Mouse (Mus musculus): ENCODE data around the gene Hormad2. TPM values are rescaled to one million over a fixed set of nuclear protein-coding genes. Genes with fewer than 3 reads are reported as not detected.

The Hormad2 gene
- total and polyA plus RNA-seq, 3 experiments = not detected

GRCm38 (mm10) chr11:4319212-4319955 lies 121.5 kb downstream of the Hormad2 start:
- Histone ChIP-seq H3K27me3 (replicated peaks) (no peaks in the 10 kb centered on the region), H3K4me3 (replicated peaks in 1 of 3; ENCODE audit: low read depth in 2 of 3, low read length in 2 of 3, poor library complexity in 1 of 3) (no peak overlapping the region), H3K27ac (ENCODE audit: insufficient read depth, low read depth) (no peak overlapping the region), H3K4me2 (ENCODE audit: insufficient read depth, low read depth, poor library complexity, severe bottlenecking) (no peak overlapping the region), H3K4me1 (ENCODE audit: control insufficient read depth in 1 of 2, insufficient read depth in 2 of 2) (peaks cover 7 to 29% of the 10 kb centered on the region in 2 experiments), H3K9ac (ENCODE audit: insufficient read depth, low read depth) (no peak overlapping the region), H3K79me2 (replicated peaks; ENCODE audit: control insufficient read depth, extremely low read depth, insufficient read depth, poor library complexity, severe bottlenecking) (no peaks in the 10 kb centered on the region), H3K36me3 (replicated peaks in 1 of 2; ENCODE audit: control insufficient read depth in 1 of 2, insufficient read depth in 1 of 2, low read length in 1 of 2) (no peaks in the 10 kb centered on the region), H3K9me3 (replicated peaks; ENCODE audit: low read length) (no peaks in the 10 kb centered on the region)
- no peak for DNase-seq (ENCODE audit: extremely low read depth)
- no peak for TF ChIP-seq NELFE (IDR thresholded peaks at IDR 0.05; ENCODE audit: low read depth, low read length)
- TF ChIP-seq MXI1 (IDR thresholded peaks at IDR 0.05; ENCODE audit: low read depth, low read length) = peak; percentile 47; the same call in 1 of the 2 replicates
- TF ChIP-seq ETS1 (conservative IDR thresholded peaks at IDR 0.05; ENCODE audit: low read depth, low read length) = 0 out of 2 replicates have a peak, but pooled peaks have one; percentile 30
- peak; percentile 74 for TF ChIP-seq MAX (IDR thresholded peaks at IDR 0.05; ENCODE audit: low read length)
- no peak; the same call in 1 of the 2 replicates for TF ChIP-seq RAD21 (IDR thresholded peaks at IDR 0.05; ENCODE audit: low read depth, low read length)
- no peak for TF ChIP-seq PAX5 (IDR thresholded peaks at IDR 0.05; ENCODE audit: low read length)
- peak; percentile 78 for TF ChIP-seq IRF4 (IDR thresholded peaks at IDR 0.05; ENCODE audit: low read depth, low read length)
- TF ChIP-seq EP300 (IDR thresholded peaks at IDR 0.05; ENCODE audit: low read length) = peak; percentile 68
- no peak for TF ChIP-seq CHD2 (IDR thresholded peaks at IDR 0.05; ENCODE audit: low read length)
- TF ChIP-seq HCFC1 (IDR thresholded peaks at IDR 0.05; ENCODE audit: low read depth, low read length) = no peak
- TF ChIP-seq MEF2A (IDR thresholded peaks at IDR 0.05; ENCODE audit: borderline replicate concordance, low read depth, low read length) = 0 out of 2 replicates have a peak, but pooled peaks have one; percentile 18
- no peak for TF ChIP-seq POLR2A (IDR thresholded peaks at IDR 0.05; ENCODE audit: low read depth, low read length)
- TF ChIP-seq POLR2AphosphoS2 (IDR thresholded peaks at IDR 0.05; ENCODE audit: low read depth, low read length) = no peak
- no peak for TF ChIP-seq TBP (conservative IDR thresholded peaks at IDR 0.05; ENCODE audit: low read depth, low read length)
- peak; percentile 66 for TF ChIP-seq JUN (IDR thresholded peaks at IDR 0.05; ENCODE audit: insufficient read depth, low read depth, low read length)
- TF ChIP-seq ZMIZ1 (IDR thresholded peaks at IDR 0.05; ENCODE audit: low read depth, low read length) = no peak
- peak; percentile 81 for TF ChIP-seq JUND (conservative IDR thresholded peaks at IDR 0.05; ENCODE audit: low read depth, low read length)
- TF ChIP-seq MAFK (IDR thresholded peaks at IDR 0.05; ENCODE audit: insufficient replicate concordance, low read length) = no peak
- TF ChIP-seq GABPA (IDR thresholded peaks at IDR 0.05; ENCODE audit: insufficient replicate concordance, low read depth, low read length) = no peak
- TF ChIP-seq CTCF (conservative IDR thresholded peaks at IDR 0.05 in 1 of 2, IDR thresholded peaks at IDR 0.05 in 1 of 2; ENCODE audit: low read depth in 2 of 2, low read length in 2 of 2) = no peak
- peak; percentile 67; the same call in 1 of the 2 replicates for TF ChIP-seq MYC (IDR thresholded peaks at IDR 0.05; ENCODE audit: low read depth, low read length)
- in situ Hi-C loops (cut with MboI; ENCODE audit: low pct_ligation_motif_present, low pct_unique_long_range_greater_than_20kb, low sequenced_read_pairs) = loop anchor here (5.0 kb wide), 1 partner anchor 52 kb away; no protein-coding TSS in a partner anchor
- dilution Hi-C loops (cut with MboI; ENCODE audit: extremely low pct_ligation_motif_present, extremely low pct_unique_long_range_greater_than_20kb, low sequenced_read_pairs) = no loop called here

All from CH12.LX (cell line).